Mouse (Mus musculus): Measurements from ENCODE around the gene Dnaja2. TPM values are rescaled to one million over a fixed set of nuclear protein-coding genes. Genes with fewer than 3 reads are reported as not detected.
A peak's percentile ranks its signal among the peaks of the same experiment; 100 is the strongest.

The Dnaja2 gene
- polyA plus RNA-seq, 1 experiment: 221 TPM

DNA sequence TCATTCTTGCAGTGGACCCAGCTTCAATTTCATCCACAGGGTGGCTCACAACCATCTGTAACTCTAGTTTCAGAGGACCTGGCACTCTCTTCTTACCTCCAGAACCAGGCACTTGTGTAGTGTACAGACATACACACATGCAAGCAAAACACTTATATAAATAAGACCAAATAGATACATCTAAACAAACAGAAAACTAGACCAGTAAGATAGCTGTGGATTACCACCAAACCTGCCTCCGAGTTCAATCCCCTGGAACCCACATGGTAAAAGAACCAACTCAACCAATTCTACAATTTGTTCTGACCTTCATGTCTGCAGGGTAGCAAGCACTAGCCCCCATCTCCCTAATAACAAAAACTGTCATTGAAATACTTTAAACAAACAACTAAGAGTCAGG lies 3.2 kb downstream of the Dnaja2 start:
- Histone ChIP-seq H3K36me3 (ENCODE audit: control insufficient read depth, insufficient read depth, low read length, poor library complexity, severe bottlenecking) (peaks cover 66% of the 10 kb centered on the region), H3K4me3 (ENCODE audit: low read depth, low read length) (no peak overlapping the region), H3K9ac (ENCODE audit: low read depth, poor library complexity, severe bottlenecking) (no peak overlapping the region), H3K4me1 (ENCODE audit: control insufficient read depth, insufficient read depth, low read length) (no peaks in the 10 kb centered on the region), H3K9me3 (replicated peaks; ENCODE audit: control insufficient read depth, insufficient read depth, low read length, poor library complexity, severe bottlenecking) (peaks cover 6% of the 10 kb centered on the region), H3K27ac (ENCODE audit: insufficient read depth, low read length) (no peak overlapping the region), H3K27me3 (ENCODE audit: control insufficient read depth, insufficient read depth, low read length, poor library complexity, severe bottlenecking) (no peaks in the 10 kb centered on the region)
- TF ChIP-seq EP300 (IDR thresholded peaks at IDR 0.05; ENCODE audit: insufficient read depth, low read depth, low read length): no peak
- no peak for TF ChIP-seq CTCF (IDR thresholded peaks at IDR 0.05; ENCODE audit: low read depth, low read length)
- no peak for TF ChIP-seq POLR2A (IDR thresholded peaks at IDR 0.05; ENCODE audit: insufficient read depth, low read length)

- H3K9ac ChIP-seq (ENCODE audit: low read depth, poor library complexity, severe bottlenecking): no peak overlapping the region
- H3K4me1 ChIP-seq (ENCODE audit: control insufficient read depth, insufficient read depth, low read length): no peaks in the 10 kb centered on the region
- no peaks in the 10 kb centered on the region for H3K27me3 ChIP-seq (ENCODE audit: control insufficient read depth, insufficient read depth, low read length, poor library complexity, severe bottlenecking)
- peaks cover 63% of the 10 kb centered on the region for H3K36me3 ChIP-seq (ENCODE audit: control insufficient read depth, insufficient read depth, low read length, poor library complexity, severe bottlenecking)
- H3K27ac ChIP-seq (ENCODE audit: insufficient read depth, low read length): 0 out of 2 replicates have a peak overlapping the region, but pooled peaks have one; percentile 24
- no peaks in the 10 kb centered on the region for H3K9me3 ChIP-seq (replicated peaks; ENCODE audit: control insufficient read depth, insufficient read depth, low read length, poor library complexity, severe bottlenecking)
- H3K4me3 ChIP-seq (ENCODE audit: low read depth, low read length): no peak overlapping the region
- TF ChIP-seq EP300 (IDR thresholded peaks at IDR 0.05; ENCODE audit: insufficient read depth, low read depth, low read length) (no peak), POLR2A (IDR thresholded peaks at IDR 0.05; ENCODE audit: insufficient read depth, low read length) (no peak), CTCF (IDR thresholded peaks at IDR 0.05; ENCODE audit: low read depth, low read length) (no peak)
Measured at GRCm38 (mm10) chr8:85536332-85536731, 18.8 kb downstream of the Dnaja2 start.

DNA sequence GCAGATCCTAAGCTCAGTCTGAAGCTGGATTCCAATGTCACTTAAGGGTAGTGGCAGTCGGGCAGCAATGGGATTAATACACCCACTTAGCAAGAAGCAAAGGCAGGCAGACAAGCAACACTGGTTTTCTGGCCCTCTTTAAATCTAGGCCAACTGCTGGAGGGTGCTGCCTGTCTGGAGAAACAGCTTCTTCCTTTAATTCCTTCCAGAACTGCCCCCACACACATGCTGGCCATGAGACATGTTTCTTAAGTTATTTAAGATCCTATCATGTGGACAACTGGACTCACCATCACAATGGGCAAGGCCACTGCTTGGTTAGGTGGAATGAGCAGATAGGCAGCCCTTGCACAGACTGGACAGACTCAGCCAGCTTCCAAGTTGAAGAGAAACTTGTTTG lies 21.0 kb downstream of the Dnaja2 start:
- Histone ChIP-seq H3K4me3 (ENCODE audit: low read depth, low read length) (no peak overlapping the region), H3K36me3 (ENCODE audit: control insufficient read depth, insufficient read depth, low read length, poor library complexity, severe bottlenecking) (peaks cover 41% of the 10 kb centered on the region), H3K4me1 (ENCODE audit: control insufficient read depth, insufficient read depth, low read length) (no peaks in the 10 kb centered on the region), H3K27me3 (ENCODE audit: control insufficient read depth, insufficient read depth, low read length, poor library complexity, severe bottlenecking) (no peaks in the 10 kb centered on the region), H3K9me3 (replicated peaks; ENCODE audit: control insufficient read depth, insufficient read depth, low read length, poor library complexity, severe bottlenecking) (no peaks in the 10 kb centered on the region; the same call in 1 of the 2 replicates), H3K27ac (ENCODE audit: insufficient read depth, low read length) (no peak overlapping the region), H3K9ac (ENCODE audit: low read depth, poor library complexity, severe bottlenecking) (no peak overlapping the region)
- no peak for TF ChIP-seq CTCF (IDR thresholded peaks at IDR 0.05; ENCODE audit: low read depth, low read length)
- TF ChIP-seq EP300 (IDR thresholded peaks at IDR 0.05; ENCODE audit: insufficient read depth, low read depth, low read length): no peak
- TF ChIP-seq POLR2A (IDR thresholded peaks at IDR 0.05; ENCODE audit: insufficient read depth, low read length): no peak

- Histone ChIP-seq H3K9me3 (replicated peaks; ENCODE audit: control insufficient read depth, insufficient read depth, low read length, poor library complexity, severe bottlenecking) (no peaks in the 10 kb centered on the region; the same call in 1 of the 2 replicates), H3K9ac (ENCODE audit: low read depth, poor library complexity, severe bottlenecking) (no peak overlapping the region), H3K36me3 (ENCODE audit: control insufficient read depth, insufficient read depth, low read length, poor library complexity, severe bottlenecking) (peaks cover 34% of the 10 kb centered on the region), H3K27ac (ENCODE audit: insufficient read depth, low read length) (peak overlapping the region; percentile 67), H3K4me1 (ENCODE audit: control insufficient read depth, insufficient read depth, low read length) (no peaks in the 10 kb centered on the region), H3K27me3 (ENCODE audit: control insufficient read depth, insufficient read depth, low read length, poor library complexity, severe bottlenecking) (no peaks in the 10 kb centered on the region), H3K4me3 (ENCODE audit: low read depth, low read length) (no peak overlapping the region)
- TF ChIP-seq CTCF (IDR thresholded peaks at IDR 0.05; ENCODE audit: low read depth, low read length): no peak
- no peak for TF ChIP-seq EP300 (IDR thresholded peaks at IDR 0.05; ENCODE audit: insufficient read depth, low read depth, low read length)
- no peak for TF ChIP-seq POLR2A (IDR thresholded peaks at IDR 0.05; ENCODE audit: insufficient read depth, low read length)
Measured at GRCm38 (mm10) chr8:85533434-85533833, 21.7 kb downstream of the Dnaja2 start.

- Histone ChIP-seq H3K27me3 (ENCODE audit: control insufficient read depth, insufficient read depth, low read length, poor library complexity, severe bottlenecking) (no peaks in the 10 kb centered on the region), H3K4me1 (ENCODE audit: control insufficient read depth, insufficient read depth, low read length) (no peaks in the 10 kb centered on the region), H3K36me3 (ENCODE audit: control insufficient read depth, insufficient read depth, low read length, poor library complexity, severe bottlenecking) (peaks cover 28% of the 10 kb centered on the region), H3K9me3 (replicated peaks; ENCODE audit: control insufficient read depth, insufficient read depth, low read length, poor library complexity, severe bottlenecking) (no peaks in the 10 kb centered on the region; the same call in 1 of the 2 replicates), H3K9ac (ENCODE audit: low read depth, poor library complexity, severe bottlenecking) (no peak overlapping the region), H3K27ac (ENCODE audit: insufficient read depth, low read length) (peak overlapping the region; percentile 67), H3K4me3 (ENCODE audit: low read depth, low read length) (no peak overlapping the region)
- peak; percentile 83 for TF ChIP-seq EP300 (IDR thresholded peaks at IDR 0.05; ENCODE audit: insufficient read depth, low read depth, low read length)
- TF ChIP-seq POLR2A (IDR thresholded peaks at IDR 0.05; ENCODE audit: insufficient read depth, low read length): no peak
Measured at GRCm38 (mm10) chr8:85532843-85533242, 22.3 kb downstream of the Dnaja2 start.

GRCm38 (mm10) chr8:85531471-85531870 lies 23.7 kb downstream of the Dnaja2 start:
- peaks cover 16% of the 10 kb centered on the region for H3K36me3 ChIP-seq (ENCODE audit: control insufficient read depth, insufficient read depth, low read length, poor library complexity, severe bottlenecking)
- H3K4me1 ChIP-seq (ENCODE audit: control insufficient read depth, insufficient read depth, low read length): no peaks in the 10 kb centered on the region
- H3K4me3 ChIP-seq (ENCODE audit: low read depth, low read length): no peak overlapping the region
- no peak overlapping the region for H3K9ac ChIP-seq (ENCODE audit: low read depth, poor library complexity, severe bottlenecking)
- no peaks in the 10 kb centered on the region; the same call in 1 of the 2 replicates for H3K9me3 ChIP-seq (replicated peaks; ENCODE audit: control insufficient read depth, insufficient read depth, low read length, poor library complexity, severe bottlenecking)
- no peaks in the 10 kb centered on the region for H3K27me3 ChIP-seq (ENCODE audit: control insufficient read depth, insufficient read depth, low read length, poor library complexity, severe bottlenecking)
- TF ChIP-seq EP300 (IDR thresholded peaks at IDR 0.05; ENCODE audit: insufficient read depth, low read depth, low read length) (no peak), CTCF (IDR thresholded peaks at IDR 0.05; ENCODE audit: low read depth, low read length) (no peak), POLR2A (IDR thresholded peaks at IDR 0.05; ENCODE audit: insufficient read depth, low read length) (no peak)
- H3K27ac ChIP-seq (ENCODE audit: insufficient read depth, low read length): no peak overlapping the region
